Mouse (Mus musculus): ENCODE results near the gene Actr6.
"Not testable (repeated sequence)": the region's sequence is repeated elsewhere in the genome, so short reads cannot be mapped to it uniquely, and the experiment has no call there.

The Actr6 gene

DNA sequence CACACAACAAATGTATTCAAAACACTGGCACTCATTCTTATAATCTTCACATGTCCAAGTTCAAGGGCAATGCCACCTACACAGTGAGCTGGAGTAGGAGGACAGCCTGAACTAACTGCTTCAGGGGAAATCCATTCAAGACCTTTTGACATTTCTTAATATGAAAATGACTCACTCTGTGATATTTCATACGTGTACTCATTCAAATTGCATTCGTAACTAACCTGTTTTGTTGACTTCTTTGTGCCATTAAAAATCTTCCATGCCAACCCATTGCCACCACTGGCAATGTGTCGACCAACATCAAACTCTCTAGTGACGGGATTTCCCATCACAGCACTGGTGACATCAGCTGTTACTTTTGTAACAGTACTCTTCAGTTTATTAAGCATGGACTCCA, 54.0 kb downstream of the Actr6 start:
- no peak for DNase-seq

DNA sequence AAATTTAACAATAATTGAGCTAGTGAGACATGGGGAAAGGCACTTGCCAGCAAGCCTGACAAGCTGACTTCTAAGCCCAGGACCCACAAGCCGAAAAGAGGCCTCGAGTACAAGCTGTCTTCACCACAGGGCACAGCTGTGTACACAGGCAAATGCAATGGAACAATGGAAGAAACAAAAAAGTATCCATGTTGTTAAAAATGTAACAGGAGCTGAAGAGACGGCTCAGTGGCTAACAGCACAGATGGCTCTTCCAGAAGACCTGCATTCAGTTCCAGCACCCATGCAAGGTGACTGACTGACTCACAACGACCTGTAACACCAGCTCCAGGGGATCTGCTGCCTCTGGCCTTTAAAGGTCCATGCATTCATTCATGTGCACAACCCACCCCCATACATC, 55.5 kb downstream of the Actr6 start:
- no peak for DNase-seq

- not testable (repeated sequence) for DNase-seq
Observed at GRCm38 (mm10) chr10:89670371-89670770, 61.7 kb downstream of the Actr6 start.

DNA sequence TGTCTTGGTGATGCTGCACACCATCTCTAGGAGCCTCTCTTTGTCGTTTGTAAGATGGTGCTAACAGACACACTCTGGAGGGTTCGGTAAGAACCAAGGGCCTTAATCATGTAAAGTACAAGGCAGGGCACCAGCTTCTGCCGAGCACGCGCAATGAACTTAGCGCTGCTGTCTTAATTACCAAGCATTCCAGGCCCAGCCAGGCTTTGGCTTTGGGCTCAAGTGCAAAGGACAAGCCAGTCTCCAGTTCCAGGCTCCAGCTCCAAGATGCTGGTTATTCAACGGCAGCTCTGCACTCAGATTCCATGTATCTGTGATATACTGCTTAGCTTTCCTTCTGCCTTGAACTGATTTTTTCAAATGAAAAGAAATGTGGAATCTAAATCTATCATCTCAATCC, 64.5 kb downstream of the Actr6 start:
- DNase-seq: no peak

GRCm38 (mm10) chr10:89665679-89666078, 66.4 kb downstream of the Actr6 start:
- DNase-seq: no peak

- DNase-seq: no peak
Observed at GRCm38 (mm10) chr10:89664977-89665645, 67.0 kb downstream of the Actr6 start.
